Mouse (Mus musculus) liver, embryonic 13.5 days (tissue): Measurements from ENCODE around the gene 1700030J22Rik. TPM values are rescaled to one million over a fixed set of nuclear protein-coding genes. Genes with fewer than 3 reads are reported as not detected.

ENCODE experiments used
- ATAC-seq: fragments of 200-750 bp; cut with Nextera tagmentation; 2 replicates; pipeline ENCODE4 v1.8.0; 2017; ENCODE audit warnings: low read depth, mild to moderate bottlenecking, moderate number of reproducible peaks, moderate library complexity
- DNase-seq: peaks from one replicate; pipeline ENCODE4 v3.0.0; 2022
- H3K27ac ChIP-seq: fragments of 300-500 bp; sonication (generic); 2 replicates; pipeline ENCODE4 v1.5.1; 2015; ENCODE audit warnings: moderate library complexity, mild to moderate bottlenecking, inconsistent platforms
- H3K27me3 ChIP-seq: fragments of 300-500 bp; sonication (generic); 2 replicates; pipeline ENCODE4 v1.6.1; 2015; ENCODE audit warnings: mild to moderate bottlenecking, inconsistent platforms
- H3K36me3 ChIP-seq: fragments of 300-500 bp; sonication (generic); 2 replicates; pipeline ENCODE4 v1.6.1; 2015; ENCODE audit warnings: mild to moderate bottlenecking, inconsistent platforms
- H3K4me1 ChIP-seq: fragments of 300-500 bp; sonication (generic); replicated peaks from 2 replicates; pipeline ENCODE4 v1.6.1; 2015; ENCODE audit warnings: inconsistent platforms
- H3K4me2 ChIP-seq: fragments of 300-500 bp; sonication (generic); 2 replicates; pipeline ENCODE4 v1.6.1; 2015; ENCODE audit warnings: inconsistent platforms, mild to moderate bottlenecking, moderate library complexity
- H3K4me3 ChIP-seq: fragments of 300-500 bp; sonication (generic); replicated peaks from 2 replicates; pipeline ENCODE4 v1.5.1; 2015; ENCODE audit warnings: mild to moderate bottlenecking, inconsistent platforms
- H3K9ac ChIP-seq: fragments of 300-500 bp; sonication (generic); 2 replicates; pipeline ENCODE4 v1.6.1; 2015; ENCODE audit warnings: mild to moderate bottlenecking, inconsistent platforms
- H3K9me3 ChIP-seq: fragments of 300-500 bp; sonication (generic); replicated peaks from 2 replicates; pipeline ENCODE4 v1.6.1; 2016; ENCODE audit warnings: inconsistent platforms
- WGBS: fragments of 180-500 bp; shearing (Covaris S2); methylation state at CpG from one replicate; pipeline ENCODE4 v1.1.7; 2015; ENCODE audit not compliant: insufficient replicate concordance; 5-methylcytosine and 5-hydroxymethylcytosine counted together
- polyA plus RNA-seq: library from polyadenylated mRNA; unstranded; fragments of >200 nt; fragmentation: Nextera tagmentation; extraction: Ambion mirVana; gene quantifications from 2 replicates; pipeline ENCODE4 v1.2.1, GENCODE M21; 2015

1700030J22Rik gene
- polyA plus RNA-seq, 1 experiment from 2014 or later: 0.44 TPM

DNA sequence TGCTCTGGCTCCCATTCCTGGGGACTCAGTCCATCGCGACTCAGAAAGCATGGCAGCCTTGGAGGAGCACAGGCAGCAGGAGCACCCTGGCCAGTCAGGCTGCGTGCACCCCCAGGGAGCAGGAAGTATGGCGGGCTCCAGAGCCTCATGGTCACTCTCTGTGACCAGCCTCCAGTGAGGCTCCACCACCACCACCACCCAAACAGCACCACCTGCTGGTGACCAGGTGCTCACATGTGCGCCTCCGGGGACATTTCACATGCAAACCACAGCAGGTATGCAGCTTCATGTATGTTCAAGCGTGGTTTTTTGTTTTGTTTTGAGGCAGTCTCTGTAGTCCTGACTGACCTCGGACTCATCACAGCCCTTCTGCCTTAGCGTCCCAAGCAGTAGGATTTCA is 50.9 kb downstream of the 1700030J22Rik start:
- peak; percentile 33 for DNase-seq

DNA sequence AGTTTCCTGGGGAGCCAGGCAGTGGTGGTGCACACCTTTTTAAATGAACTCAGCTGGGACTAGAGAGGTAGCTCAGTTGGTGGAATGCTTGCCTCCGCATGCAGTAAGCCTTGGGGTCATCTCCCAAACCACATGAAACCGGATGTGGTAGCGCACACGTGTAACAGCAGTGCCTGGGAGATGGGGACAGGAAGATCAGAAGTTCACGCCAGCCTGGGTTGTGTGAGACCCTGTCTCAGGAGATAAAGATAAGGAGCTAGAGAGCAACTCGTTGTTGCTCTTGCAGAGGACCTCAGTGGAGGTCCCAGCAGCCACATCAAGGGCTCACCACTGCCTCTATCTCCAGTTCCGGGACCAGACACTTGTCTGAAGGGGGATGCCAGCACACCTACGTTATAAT is 55.2 kb downstream of the 1700030J22Rik start:
- no peak overlapping the region for H3K4me2 ChIP-seq
- H3K36me3 ChIP-seq: peaks cover 54% of the 10 kb centered on the region
- 32% methylated on average over 8 of the region's 8 CpGs for WGBS
- 0 out of 2 replicates have a peak overlapping the region, but pooled peaks have one; percentile 23 for H3K27ac ChIP-seq
- no peaks in the 10 kb centered on the region for H3K9me3 ChIP-seq
- no peak for ATAC-seq
- no peaks in the 10 kb centered on the region for H3K27me3 ChIP-seq
- H3K4me1 ChIP-seq: peaks cover 37% of the 10 kb centered on the region
- no peak for DNase-seq
- H3K9ac ChIP-seq: peak overlapping the region; percentile 2; the same call in 1 of the 2 replicates
- H3K4me3 ChIP-seq: no peak overlapping the region

More for the DNA sequence above, 50.9 kb downstream of the 1700030J22Rik start:
- Histone ChIP-seq H3K27ac (no peak overlapping the region), H3K4me2 (no peak overlapping the region), H3K4me1 (peaks cover 11% of the 10 kb centered on the region), H3K9me3 (no peaks in the 10 kb centered on the region), H3K36me3 (peaks cover 93% of the 10 kb centered on the region), H3K9ac (no peak overlapping the region), H3K27me3 (no peaks in the 10 kb centered on the region), H3K4me3 (no peak overlapping the region)
- ATAC-seq: 0 out of 2 replicates have a peak, but pooled peaks have one; percentile 25
- 74% methylated on average over 9 of the region's 9 CpGs for WGBS

DNA sequence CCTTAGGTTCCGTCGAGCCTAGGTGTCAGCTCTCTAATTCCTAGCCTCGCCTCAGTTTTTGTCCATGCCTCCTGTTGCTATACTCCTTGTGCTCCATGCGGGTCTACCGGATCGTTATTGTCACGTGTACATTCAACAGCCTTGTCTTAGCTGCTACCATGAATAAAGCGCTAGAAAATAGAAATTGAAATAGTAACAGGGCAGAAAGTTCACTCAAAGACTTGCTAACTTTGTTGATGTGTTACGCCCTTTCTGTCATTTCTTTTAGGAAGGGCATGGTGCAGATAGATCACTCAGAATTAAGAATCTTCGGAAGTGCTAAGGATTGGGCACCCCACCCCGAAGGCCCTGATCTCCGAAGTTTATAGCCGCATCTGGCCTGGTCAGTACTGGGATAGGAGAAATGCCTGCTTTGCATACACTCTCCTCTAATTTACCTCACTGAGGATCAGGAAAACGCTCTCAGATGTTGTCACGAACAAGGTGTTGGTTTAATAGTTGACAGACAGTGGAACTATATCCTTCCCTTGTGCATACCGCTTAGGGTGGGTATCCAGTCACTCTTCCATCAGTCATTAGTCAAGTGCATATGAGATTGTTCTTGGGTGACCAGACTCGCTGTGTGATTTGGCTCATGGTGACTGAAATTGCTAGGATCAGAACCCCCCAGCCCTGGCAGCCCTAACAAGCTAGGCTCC is 56.5 kb downstream of the 1700030J22Rik start:
- peaks cover 45% of the 10 kb centered on the region for H3K36me3 ChIP-seq

DNA sequence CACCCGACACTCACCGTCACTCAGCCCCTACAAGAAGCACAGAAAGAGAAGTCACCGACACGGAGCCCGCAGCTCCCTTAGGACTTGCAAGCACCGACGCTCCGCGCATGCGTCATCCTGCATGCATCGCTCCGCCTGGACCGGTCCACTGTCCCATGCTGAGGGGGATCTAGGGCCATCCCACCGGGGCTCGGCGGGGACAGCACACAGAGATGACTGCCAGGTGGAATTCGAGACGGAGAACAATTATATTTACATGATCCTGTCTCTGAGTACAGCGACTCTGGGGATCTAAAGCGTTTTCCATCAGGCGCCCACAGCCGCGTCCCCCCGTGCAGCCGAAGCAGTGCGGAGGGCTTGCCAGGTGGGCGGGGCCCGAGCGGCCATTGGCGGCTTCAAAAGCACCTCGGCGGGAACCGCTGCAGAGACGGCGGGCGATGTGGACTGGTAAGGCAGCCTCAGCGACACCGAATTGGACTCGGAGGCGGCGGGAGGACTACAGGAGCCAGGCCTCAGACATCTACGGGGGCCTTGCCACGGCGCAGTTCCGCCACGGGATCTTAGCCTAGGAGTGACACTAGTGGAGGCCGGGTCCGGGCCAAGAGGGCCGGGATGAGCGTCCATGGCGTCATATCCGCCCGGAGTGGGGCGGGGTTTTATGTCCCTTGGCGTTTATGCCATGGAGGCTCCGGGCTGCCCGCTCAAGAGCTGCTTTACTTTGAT is 57.3 kb downstream of the 1700030J22Rik start, which contains the start of the genes Cmc2 and Cenpn:
Gene Cmc2, minus strand, starts transcription at position 119 of the 723 bp plus-strand sequence.
Gene Cenpn, plus strand, starts transcription at position 394 of the 723 bp plus-strand sequence.
- Histone ChIP-seq H3K27me3 (no peaks in the 10 kb centered on the region), H3K27ac (peak within 1 kb of the TSS; percentile 90), H3K36me3 (peaks cover 45% of the 10 kb centered on the region), H3K4me2 (peak within 1 kb of the TSS; percentile 89), H3K4me3 (peak within 1 kb of the TSS; percentile 86), H3K9me3 (no peaks in the 10 kb centered on the region), H3K4me1 (peaks cover 48% of the 10 kb centered on the region), H3K9ac (peak within 1 kb of the TSS; percentile 89)
- ATAC-seq (peak; percentile 90), DNase-seq (peak; percentile 90)
- WGBS: under 1% methylated on average over 57 of the region's 57 CpGs

More for the DNA sequence above, 56.5 kb downstream of the 1700030J22Rik start:
- no peaks in the 10 kb centered on the region for H3K27me3 ChIP-seq
- H3K4me2 ChIP-seq: peak overlapping the region; percentile 89
- H3K27ac ChIP-seq: peak overlapping the region; percentile 90; the same call in 1 of the 2 replicates
- ATAC-seq (no peak), DNase-seq (no peak)
- peak overlapping the region; percentile 86 for H3K4me3 ChIP-seq
- H3K9ac ChIP-seq: peak overlapping the region; percentile 89
- H3K9me3 ChIP-seq: no peaks in the 10 kb centered on the region
- 26% methylated on average over 17 of the region's 17 CpGs for WGBS
- H3K4me1 ChIP-seq: peaks cover 44% of the 10 kb centered on the region

DNA sequence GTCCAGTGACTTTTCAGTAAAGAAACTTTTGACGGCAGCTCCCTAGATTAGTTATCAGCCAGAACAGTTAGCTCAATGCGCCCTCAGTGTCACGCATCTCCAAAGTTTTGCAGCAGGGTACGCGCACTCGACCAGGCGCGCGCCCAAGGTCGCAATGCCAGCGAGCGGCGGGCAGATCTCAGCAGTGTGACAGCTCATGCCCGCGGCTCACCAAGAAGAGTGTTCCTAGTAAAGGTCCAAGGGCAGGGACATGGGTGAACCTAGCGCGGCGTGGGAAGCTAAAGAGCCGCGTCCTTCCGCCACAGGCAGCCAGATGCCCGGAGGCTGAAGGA is 57.8 kb downstream of the 1700030J22Rik start:
- H3K4me3 ChIP-seq: peak overlapping the region; percentile 86

More for the DNA sequence above, 57.8 kb downstream of the 1700030J22Rik start:
- Histone ChIP-seq H3K9me3 (no peaks in the 10 kb centered on the region), H3K27me3 (no peaks in the 10 kb centered on the region), H3K4me2 (peak overlapping the region; percentile 89), H3K36me3 (peaks cover 45% of the 10 kb centered on the region), H3K27ac (peak overlapping the region; percentile 90), H3K4me1 (peaks cover 48% of the 10 kb centered on the region), H3K9ac (peak overlapping the region; percentile 89)
- WGBS: under 1% methylated on average over 22 of the region's 22 CpGs
- ATAC-seq: peak; percentile 68
- DNase-seq: no peak

Other genes with a start within 250 kb of the 1700030J22Rik start
- gene Cdyl2, start 246.0 kb downstream of the 1700030J22Rik start, polyA plus RNA-seq: 2.6 and 3.1 TPM in 2 replicates
- gene Cmc2, start 57.5 kb downstream of the 1700030J22Rik start, polyA plus RNA-seq: 89.0 and 93.9 TPM in 2 replicates
- gene Cenpn, start 57.2 kb downstream of the 1700030J22Rik start, polyA plus RNA-seq: 33.2 and 36.2 TPM in 2 replicates
- gene Atmin, start 35.6 kb downstream of the 1700030J22Rik start, polyA plus RNA-seq: 4.6 and 5.2 TPM in 2 replicates
- 90.2 and 91.0 TPM in 2 replicates for gene Gcsh, start 14.6 kb upstream of the 1700030J22Rik start, polyA plus RNA-seq
- 0.03 TPM in 1 of 2 replicates, not detected in the other for gene Pkd1l2, start 103.5 kb upstream of the 1700030J22Rik start, polyA plus RNA-seq
- 8.1 and 9.2 TPM in 2 replicates for gene Bco1, start 116.9 kb upstream of the 1700030J22Rik start, polyA plus RNA-seq
- gene Gan, start 179.2 kb upstream of the 1700030J22Rik start, polyA plus RNA-seq: 1.1 and 1.3 TPM in 2 replicates